Mouse (Mus musculus) megakaryocyte, embryonic 14.5 days (primary cell): ENCODE results near the gene Kcna5.

Experiments
- FLI1 ChIP-seq: IDR thresholded peaks from 2 replicates; pipeline ENCODE4 v1.6.1; 2012; ENCODE audit warnings: low read length, inconsistent platforms, mixed read lengths
- GATA1 ChIP-seq: IDR thresholded peaks from 3 replicates; pipeline ENCODE4 v1.6.1; 2012; ENCODE audit warnings: mixed read lengths, low read length, inconsistent platforms, borderline replicate concordance

DNA sequence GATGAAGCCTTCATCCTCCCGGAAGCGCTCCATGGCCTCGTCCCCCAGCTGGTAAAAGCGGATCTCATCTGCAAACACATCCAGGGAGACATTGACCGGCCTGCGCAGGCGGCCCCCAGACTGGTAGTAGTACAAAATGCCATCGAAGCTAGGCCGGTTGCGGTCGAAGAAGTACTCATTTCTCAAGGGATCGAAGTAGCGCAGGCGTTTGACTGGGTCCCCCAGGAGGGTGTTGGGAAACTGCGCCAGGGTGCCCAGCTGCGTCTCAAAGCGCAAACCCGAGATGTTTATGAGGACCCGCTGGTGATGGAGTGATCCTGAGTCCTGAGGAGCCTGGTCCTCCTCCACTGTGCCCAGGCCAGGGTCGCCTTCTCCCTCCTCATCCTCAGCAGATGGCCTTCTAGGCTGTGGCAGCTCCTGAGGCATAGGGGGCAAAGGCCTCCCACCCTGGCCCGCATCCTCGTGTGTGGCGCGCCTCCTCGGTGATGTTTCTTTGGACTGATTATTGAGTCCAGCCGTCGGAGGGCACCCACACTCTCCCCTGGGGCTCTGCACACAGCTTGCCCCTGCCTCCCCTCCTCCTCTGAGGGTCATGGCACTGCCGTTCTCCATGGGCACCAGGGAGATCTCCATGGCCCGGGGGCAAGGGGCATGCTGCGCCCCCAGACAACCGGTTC, 543 bp downstream of the Kcna5 start:
- TF ChIP-seq FLI1: no peak
- no peak for TF ChIP-seq GATA1
